Mouse (Mus musculus): ENCODE results near the gene Cmip.

DNA sequence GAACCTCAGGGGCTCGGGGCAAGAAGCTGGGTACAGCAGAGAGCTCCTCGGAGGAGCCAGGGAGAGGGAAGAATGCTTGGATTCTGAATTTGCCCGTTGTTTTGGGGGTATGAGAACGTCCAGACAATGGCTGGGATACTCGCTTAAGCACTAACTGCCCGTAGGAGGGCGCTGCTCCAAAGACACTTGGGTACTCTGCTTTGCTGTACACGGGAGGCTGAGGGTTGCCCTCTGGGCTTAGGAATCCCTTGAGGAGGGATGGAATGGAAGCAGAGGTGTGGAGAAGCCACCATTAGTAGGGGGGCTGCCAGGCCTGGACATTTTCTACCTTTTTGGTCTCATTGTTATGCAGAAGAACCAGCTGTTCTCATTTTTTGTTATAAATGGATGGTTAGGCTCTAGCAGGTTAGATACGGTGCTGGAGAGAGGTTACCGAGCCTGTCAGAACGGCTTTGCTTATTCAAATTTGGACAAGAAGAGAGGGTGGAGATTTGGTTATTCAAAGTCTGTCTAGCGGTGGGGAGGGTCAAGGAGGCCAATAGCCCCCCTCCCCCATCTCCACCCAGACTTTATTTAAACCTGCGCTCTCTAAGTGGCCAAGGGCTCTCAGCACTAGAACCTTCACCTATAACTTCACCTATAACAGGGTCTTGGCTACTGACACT, 246.7 kb downstream of the Cmip start:
- TF ChIP-seq CTCF (IDR thresholded peaks at IDR 0.05; ENCODE audit: low read depth) (no peak), EP300 (IDR thresholded peaks at IDR 0.05; ENCODE audit: low read depth) (no peak)

Measured in liver, postnatal 0 days (tissue).